Mouse (Mus musculus) cerebral cortex, adult 2 months (tissue): ENCODE measurements around the gene Tmem131.

ENCODE experiments used
- WGBS: fragments of 180-500 bp; shearing (Covaris S2); methylation state at CpG from one replicate; pipeline ENCODE4 v1.1.7; 2018; 5-methylcytosine and 5-hydroxymethylcytosine counted together

The Tmem131 gene

DNA sequence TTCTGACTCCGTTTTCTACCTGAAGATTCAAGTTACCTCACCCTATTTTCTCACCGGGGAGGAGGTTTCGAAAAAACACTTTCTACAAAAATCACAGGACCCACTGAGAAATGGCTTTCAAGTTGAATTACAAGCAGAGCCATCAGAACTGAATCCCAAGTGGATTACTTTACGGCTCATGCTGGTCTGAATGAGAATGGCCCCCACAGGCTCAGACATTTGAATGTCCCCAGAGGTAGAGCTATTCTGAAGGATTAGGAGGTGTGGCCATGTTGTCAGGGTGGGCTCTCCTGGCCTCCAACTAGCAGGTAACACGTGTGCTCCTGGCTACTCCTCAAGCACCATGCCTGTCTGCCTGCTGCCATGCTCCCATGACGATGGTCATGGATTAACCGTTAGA, 109.4 kb downstream of the Tmem131 start:
- 96% methylated on average over 7 of the region's 7 CpGs for WGBS

DNA sequence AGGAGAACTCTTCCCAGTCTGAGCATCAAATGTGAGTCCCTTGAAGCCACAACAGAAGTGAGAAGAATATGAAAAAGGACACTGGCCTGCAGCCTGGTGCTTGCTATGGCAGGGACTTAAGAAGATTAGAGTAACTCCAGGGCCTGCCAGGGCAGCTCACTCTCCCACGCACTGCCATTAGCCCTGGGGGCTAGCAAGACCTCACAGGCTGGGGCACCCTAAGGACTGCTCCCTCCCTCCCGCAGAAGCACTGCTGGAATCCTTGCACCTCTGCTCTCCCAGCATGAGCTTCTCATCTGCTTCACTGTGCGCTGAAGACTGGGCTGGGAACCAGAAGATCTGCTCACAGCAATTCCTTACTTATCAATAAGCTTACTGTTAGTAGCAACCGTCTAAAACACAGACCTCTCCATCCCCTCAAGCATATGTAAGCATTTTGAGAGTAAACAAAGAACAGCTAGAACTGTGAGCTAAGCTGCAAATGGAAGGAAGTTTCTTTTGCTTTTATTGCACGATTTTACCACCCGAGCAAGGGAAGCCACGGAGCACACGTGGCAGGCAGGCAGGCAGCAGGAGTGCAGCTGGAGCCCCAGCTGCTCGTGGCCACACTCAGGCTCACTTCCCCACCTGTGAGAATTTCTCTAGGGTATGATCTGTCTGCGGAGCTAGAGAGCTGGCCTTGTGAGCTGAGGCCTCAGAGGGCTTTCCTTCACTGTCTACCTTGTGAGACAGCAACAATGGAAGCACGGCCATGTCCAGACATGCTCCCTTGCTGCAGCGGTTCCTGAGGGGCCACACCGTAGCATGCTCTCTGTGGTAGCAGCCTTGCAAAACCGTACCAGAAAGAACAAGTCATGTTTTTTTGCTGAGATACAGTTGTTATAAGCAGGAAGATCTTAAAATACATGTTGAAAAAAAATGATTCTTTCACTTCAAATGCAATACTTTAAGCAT, 112.3 kb downstream of the Tmem131 start:
- 43% methylated on average over 14 of the region's 14 CpGs for WGBS

DNA sequence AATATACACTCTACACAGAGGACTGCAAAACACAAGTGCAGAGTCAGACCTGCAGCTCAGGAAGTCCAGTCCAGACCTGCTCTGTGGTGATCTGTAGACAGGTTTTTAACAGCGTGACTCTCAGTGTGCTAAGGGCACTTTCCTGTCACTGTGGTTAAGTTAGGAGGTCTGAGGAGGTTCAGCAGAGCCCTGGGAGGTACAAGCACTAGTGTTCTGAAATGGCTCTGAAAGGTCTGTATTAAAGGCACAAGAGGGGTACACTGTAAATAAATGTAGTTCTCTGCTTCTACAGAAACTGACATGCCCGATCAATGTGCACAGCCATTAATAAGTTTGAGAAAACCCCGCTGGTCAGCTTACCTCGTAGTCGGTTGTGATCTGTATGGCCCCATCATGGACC, 119.1 kb downstream of the Tmem131 start:
- WGBS: 97% methylated on average over 5 of the region's 5 CpGs

DNA sequence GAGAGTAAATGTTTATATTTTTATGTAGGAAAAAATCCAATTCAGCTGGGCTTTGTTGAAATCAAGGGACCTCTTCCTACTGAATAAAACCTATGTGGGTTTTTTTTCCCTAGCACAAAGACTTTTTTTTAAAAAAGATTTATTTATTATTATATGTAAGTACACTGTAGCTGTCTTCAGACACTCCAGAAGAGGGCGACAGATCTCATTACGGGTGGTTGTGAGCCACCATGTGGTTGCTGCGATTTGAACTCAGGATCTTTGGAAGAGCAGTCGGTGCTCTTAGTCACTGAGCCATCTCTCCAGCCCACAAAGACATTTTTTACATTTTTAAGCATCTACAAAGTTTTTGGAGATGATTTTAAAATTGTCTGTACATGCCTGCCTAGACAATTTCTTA, 121.5 kb downstream of the Tmem131 start:
- WGBS: 90% methylated on average over 4 of the region's 4 CpGs

DNA sequence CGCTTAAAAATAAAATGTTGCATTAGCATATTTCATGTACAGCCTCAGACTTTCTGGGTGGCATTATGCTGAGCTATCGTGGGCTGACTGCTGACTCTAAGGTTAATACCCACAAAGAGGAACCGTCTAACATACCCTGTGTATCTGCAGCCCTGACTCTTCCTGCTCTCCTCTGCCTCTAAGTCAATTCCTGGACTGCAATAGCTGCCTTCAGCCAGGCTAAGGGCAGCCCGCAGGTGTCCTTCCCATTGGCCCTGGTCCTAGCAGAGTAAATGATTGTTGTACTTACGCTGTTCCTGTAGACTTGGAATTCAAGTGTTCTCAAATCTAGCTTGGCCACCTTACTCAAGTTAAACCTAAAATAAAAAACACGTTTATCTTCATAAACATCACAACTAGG, 128.3 kb downstream of the Tmem131 start:
- WGBS: 62% methylated on average over 6 of the region's 6 CpGs

DNA sequence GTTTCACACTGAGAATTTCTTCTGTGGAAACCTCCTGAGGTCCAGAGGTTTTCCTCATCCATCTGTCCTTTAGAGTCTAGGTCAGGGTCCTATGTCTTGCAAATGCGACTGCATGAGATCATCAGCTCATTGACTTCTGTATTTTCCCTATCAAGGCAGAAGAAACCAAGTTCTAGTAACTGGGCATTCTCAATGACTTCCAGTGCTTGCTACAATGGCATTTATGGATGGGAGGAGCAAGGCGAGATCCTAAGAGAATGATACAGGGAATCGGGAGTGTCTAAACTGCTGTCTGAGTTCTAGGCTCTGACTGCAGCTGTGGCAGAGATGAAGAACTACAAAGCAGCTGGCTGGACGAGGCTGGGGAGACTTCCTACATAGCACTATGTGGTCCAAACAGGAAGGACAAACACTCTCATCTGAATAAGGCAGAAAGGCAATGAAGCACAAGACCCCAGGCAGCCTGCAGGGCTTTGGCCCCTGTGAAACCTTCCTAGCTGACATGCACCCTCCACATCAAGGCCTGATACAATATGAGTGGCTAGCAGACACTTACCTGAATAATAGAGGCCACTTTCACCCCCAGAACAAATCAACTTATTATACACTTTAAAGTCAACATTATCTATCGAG, 129.1 kb downstream of the Tmem131 start:
- 60% methylated on average over 5 of the region's 5 CpGs for whole genome bisulfite sequencing

DNA sequence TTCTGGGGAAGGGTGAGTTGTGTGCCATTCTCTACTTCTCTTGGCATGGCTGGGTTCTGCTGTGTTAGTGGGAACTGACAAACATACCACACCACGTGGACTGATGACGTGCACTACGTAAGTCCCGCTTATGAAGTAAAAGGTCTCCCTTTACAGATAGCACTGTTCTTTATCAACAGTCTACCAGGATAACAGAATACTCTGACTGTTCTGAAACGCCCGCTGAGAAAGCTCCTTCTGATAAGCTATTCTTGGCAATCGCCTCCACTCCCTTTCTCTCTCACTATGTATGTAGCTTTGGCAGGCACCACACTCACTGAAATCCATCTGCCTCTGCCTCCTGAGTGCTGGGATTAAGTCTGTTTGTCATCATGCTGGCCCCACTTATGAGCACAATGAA, 130.1 kb downstream of the Tmem131 start:
- 33% methylated on average over 7 of the region's 7 CpGs for WGBS

DNA sequence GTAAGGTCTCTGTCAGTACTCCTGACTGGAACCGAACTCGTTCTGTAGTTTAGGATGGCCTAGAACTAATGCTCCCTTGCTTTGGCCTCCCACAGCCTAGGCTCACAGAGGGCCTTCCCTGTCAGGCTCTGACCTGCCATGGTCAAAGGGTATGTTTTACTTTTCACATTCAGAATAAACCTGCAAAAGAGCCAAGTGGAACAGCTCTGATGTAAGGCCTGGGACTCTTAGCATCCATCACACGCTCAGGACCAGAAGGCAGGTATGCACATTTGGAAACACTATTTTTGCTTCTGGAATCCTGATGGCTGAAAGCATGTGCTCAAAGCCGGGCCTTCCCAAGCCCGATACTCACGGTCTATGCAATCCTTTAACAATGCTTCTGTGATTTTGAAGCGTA, 131.7 kb downstream of the Tmem131 start:
- WGBS: 74% methylated on average over 7 of the region's 7 CpGs

DNA sequence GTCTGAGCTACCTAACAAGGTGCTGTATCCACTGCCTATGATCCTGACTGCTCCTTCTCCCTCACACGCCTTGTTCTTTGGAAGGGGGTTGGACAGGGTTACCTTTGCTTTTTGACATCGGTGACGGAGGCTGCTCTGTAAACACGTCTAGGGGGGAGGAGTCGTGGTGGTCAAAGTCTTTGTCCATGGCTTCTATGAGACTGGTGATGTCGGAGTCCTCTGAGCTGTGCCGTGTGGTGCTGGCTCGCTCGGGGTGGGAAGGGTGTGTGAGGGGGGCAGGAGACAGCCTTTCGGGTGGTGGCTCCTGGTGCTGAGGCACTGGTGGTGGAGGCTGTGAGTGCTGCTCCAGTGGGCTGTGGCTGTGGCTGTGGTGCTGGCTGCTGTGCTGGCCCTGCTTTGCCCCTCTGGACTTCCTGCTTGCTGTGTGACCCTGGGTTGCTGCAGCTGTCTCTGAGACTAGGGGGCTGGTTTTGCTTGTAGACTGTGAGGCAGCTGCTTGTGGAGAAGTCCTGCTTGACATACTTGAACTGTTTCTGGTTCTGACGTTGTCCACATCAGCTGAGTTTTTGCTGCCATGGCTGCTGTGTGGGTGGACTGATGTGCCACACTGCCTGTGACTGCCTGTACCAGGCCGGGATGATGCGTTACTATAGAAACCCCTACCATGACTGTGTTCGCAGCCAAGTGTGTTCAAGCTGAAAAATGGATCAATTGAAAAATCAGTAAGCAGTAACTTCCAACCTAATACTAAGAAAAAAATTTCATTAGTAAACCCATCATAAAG, 135.5 kb downstream of the Tmem131 start:
- 77% methylated on average over 14 of the region's 14 CpGs for WGBS

DNA sequence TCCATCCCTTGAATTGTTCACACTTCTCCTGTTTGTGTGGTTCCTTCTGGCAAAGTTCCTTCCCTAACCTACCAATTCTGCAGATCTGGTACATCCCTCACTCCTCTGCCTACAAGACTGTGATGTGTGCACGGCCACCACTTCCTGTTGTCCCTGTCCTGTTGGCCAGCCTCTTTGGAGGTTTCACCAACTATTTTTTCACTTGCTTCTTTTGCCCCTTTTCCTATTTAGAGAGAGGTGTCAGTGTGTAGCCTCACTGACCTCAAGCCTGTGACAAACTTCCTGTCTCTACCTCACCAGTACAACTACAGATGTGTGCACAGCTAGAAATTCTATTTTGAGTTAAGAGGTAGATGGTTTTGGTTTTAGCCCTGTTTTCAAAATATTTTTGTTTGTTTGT, 136.4 kb downstream of the Tmem131 start:
- WGBS: 55% methylated on average over 1 of the region's 1 CpGs

DNA sequence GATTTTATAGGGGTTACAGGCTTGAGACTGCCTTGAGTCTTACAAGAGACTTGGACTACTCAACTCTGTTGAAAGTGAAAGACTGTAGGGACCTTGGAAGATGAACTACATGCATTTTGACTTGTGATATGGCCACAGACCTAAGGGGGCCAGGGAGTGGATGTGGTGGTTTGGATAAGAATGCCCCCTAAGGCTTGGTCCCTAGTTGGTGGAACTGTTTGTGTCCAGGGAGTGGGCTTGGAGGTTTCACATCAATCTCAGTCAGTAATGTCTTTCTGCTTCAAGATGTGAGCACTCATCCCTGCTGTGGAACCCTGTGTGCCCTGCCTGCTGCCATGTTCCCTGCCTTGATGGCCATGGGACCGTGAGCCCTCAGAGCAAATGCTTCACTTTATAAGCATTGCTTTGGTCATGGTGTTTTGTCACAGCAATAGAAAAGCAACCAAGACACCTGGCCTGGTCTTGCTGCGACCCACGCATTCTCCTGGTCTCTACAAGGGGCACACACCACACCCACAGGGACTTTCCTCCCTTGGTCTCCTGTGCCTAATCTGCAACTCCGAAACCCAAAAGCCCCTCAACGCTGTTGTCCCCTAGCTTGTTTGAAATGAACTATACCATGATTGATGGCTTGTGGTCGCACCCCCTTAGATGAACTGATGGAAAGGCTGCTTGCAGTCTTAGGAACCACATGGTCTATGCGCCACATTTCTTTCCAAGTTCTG, 137.1 kb downstream of the Tmem131 start:
- WGBS: 98% methylated on average over 7 of the region's 7 CpGs

DNA sequence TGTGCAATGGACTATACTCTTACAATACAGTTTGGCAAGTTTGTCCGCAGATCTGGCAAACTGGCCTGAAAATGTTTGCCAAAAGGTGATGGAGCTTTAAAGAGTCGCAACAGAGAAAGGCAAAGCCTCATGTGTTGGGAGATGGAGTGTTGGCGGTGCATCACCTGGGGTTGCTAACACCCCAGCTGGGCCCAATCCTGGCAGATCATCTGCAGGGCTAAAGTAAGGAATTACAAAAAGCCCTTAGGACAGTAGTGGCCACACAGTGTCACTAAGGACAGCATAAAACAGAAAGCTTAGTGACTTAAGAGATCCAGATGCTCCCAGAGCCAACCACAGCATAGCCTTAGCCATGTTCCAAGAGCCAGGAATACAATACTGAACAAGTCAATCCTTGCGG, 138.6 kb downstream of the Tmem131 start:
- 84% methylated on average over 4 of the region's 4 CpGs for WGBS

DNA sequence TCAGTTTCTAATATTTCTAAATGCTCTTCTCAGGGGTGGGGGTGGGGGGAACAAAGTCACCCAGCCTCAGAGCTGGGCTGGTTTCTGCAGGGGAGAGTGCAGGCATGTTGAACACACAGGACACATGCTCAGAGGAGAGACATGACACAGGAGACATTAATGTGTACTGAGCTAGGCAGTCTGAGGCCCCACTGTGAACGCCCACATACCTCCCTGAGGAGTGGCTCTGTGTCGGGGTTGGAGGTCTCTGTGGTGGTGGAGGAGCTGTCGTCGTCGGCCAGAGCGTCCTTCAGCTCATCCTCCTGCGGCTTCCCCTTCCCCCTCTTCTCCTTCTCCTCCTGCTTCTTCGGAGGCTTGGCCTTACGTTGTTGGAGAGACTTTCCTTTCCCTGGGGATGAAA, 139.2 kb downstream of the Tmem131 start:
- WGBS: 66% methylated on average over 9 of the region's 9 CpGs

DNA sequence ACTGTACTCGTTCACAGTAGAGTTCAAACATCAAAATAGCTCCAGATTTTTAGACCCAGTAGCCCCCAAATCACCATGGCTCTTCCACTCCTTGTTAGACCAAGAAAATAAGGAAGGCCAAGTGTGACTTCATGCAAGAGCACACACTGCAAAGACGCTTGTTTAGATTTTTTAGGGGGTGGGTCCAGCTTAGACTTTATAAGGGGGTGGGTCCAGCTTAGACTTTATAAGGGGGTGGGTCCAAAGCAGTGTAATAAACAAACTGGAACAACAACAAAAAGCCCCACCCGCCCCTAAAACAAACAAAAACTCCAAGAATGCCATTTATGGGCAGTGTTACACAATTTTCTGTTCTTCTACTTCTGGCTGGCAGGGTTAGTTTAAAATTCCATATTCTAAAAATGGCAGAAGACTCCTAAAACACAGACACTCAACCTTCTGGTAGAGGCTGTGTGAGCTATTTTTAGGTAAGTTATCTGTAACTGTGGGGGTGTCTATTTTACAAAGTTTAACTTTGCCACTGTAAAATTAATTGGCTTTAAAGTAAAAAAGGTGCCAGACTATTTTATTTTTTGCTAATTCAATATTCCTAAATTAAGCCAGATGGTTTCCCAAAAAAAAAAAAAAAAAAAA, 143.0 kb downstream of the Tmem131 start:
- 45% methylated on average over 3 of the region's 3 CpGs for WGBS

DNA sequence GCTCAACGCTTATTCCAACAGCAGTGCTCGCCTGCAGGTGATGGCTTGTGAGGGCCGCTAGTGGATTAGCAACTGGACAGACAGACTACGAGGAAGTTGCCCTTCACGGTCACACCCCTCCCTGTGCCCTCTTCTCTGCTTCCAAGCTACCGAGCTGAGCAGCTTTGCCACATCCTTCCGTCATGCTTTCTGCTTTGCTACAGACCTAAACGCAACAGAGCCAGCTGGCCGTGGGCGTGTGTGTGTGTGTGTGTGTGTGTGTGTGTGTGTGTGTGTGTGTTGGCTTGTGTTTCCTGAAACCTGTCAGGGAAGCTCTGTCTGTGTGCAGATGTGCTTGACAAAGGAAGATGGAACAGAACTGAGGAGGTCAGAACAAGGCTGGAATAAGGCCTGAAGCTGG, 146.0 kb downstream of the Tmem131 start:
- WGBS: 43% methylated on average over 10 of the region's 10 CpGs

DNA sequence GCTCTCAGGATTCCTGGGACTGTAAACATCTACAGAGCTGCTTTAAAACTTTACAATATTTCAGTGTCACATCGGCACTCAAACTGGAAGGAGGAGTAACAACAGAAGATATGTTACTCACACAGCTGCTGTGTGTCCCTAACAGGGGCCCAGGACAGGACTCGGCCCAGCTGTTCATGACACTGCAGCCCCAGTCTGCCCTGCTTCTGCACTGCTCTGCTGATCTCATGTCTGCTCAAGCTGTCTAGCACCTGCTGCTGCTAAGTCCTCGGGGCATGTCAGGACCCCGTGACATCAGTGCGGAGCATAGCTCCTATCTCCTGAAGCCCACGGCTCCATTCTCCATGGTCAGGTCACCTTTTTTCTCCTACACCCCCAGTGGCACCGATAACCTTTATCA, 146.8 kb downstream of the Tmem131 start:
- 81% methylated on average over 7 of the region's 7 CpGs for WGBS

DNA sequence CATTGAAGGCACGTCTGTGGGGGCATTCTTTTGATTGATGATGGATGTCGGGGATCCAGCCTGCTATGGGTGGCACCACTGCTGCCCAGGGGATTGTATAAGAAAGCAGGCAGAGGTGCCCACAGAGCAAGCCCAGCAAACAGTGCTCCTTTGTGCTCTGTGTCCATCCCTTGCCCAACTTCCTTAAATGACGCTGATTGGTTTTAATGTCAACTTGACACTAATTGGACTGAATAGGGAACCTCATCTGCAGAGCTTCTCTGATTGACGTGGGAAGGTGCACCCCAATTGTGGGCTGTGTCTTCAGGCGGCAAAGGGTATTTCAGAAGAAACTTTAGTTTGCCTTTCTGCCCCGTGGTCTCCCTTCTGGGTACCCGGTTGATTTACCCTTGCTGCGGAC, 154.1 kb downstream of the Tmem131 start:
- 58% methylated on average over 8 of the region's 8 CpGs for WGBS

DNA sequence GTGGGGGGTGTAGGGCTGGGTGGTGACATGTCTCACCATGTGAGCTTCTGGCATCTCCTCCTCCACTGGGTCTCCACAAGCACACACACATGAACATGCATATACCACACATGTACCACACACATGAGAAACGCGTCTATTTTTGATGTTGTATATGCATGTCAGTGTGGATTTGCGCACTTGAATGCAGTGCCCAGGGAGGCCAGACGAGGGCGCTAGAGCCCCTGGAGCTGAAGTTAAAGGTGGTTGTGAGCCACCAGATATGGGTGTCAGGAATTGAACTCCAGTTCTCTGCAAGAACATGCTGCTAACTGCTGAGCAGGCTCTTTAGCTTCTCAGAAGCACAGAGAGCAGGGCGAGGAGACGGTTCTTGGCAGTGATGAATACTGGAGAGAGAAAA, 157.1 kb downstream of the Tmem131 start:
- 91% methylated on average over 7 of the region's 7 CpGs for WGBS

DNA sequence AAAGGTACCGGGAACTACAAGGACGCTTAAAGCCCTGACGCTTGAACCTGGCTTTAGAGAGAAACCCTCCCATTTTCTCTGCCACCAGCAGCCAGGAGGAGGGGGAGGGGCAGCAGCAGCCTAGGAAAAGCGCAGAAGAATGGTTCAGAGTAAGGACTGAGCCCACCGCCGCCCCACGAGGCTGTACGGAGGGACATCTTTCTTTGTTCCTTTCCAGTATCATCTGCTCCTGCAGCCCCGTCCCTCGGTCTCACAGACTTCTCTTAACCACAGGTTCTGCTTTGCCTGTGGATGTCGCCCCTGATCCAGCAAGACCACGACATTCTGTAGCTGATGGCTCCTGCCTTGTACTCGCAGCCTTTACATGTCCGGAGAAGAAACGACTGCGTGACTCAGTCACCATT, 158.2 kb downstream of the Tmem131 start:
- WGBS: 2% methylated on average over 16 of the region's 16 CpGs

DNA sequence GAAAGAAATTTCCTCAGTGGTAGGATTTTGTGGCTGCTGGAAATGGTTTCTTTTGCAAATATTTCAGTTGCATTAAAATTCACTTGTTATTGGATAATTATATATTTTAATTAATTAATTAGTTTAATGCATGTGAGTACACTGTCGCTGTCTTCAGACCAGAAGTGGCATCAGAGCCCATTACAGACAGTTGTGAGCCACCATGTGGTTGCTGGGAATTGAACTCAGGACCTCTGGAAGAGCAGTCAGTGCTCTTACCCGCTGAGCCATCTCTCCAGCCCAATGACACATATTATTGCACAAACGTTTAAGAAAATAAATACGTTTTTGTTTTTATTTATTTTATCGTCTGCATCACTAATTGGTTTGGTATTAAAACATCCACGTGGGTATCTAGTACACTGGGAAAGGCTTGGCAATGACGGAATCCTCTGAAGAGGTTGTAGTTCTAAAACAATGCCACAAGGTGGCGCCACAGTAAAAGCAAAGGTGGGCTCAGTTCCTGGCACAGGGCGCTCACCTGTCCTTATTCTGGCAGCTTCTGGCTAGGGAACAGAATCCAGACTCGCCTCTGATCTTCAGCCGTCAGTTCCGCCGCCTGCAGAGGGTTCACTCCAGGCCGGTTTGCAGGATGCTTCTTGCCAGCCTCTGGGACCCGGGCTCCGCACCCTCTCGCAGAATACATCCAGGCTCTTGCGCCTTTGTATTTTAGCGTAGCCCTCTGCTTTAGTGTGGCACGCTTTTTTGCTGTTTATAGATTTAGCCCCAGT, 158.9 kb downstream of the Tmem131 start:
- WGBS: 3% methylated on average over 20 of the region's 20 CpGs

DNA sequence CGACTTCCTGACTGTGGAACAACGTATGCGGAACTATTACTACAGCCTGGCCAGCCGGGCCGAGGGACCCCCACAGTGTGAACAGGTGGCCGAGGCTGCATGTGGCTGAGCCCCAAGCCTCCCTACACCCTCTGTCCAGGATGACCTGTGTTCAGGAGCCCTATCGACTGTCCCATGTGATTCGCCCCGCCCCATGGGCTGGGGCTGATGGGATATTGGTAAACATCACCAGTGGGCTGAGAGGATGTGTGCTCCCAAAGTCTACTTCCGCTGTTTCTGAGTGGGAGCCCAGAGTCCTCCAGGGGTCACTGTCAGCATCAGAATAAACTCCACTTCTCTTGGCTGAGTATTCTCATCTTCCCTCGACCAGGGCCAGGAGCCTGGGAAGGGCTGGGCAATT, 161.0 kb downstream of the Tmem131 start:
- 87% methylated on average over 11 of the region's 11 CpGs for WGBS
